Mouse (Mus musculus): Measurements from ENCODE around the gene Mks1. TPM values are rescaled to one million over a fixed set of nuclear protein-coding genes. Genes with fewer than 3 reads are reported as not detected.

The Mks1 gene
- polyA plus RNA-seq, 1 experiment from 2014 or later = 12.5 TPM

- WGBS = 88% methylated on average over 6 of the region's 6 CpGs
- H3K4me1 ChIP-seq (ENCODE audit: control insufficient read depth, insufficient read depth, low read length) = no peaks in the 10 kb centered on the region
- H3K9me3 ChIP-seq (replicated peaks; ENCODE audit: control insufficient read depth, low read length) = no peaks in the 10 kb centered on the region
- H3K27me3 ChIP-seq (ENCODE audit: control insufficient read depth, insufficient read depth, low read length) = no peaks in the 10 kb centered on the region; the same call in 1 of the 2 replicates
- no peak within 1 kb of the TSS for H3K27ac ChIP-seq (ENCODE audit: low read length)
- no peak for ATAC-seq (ENCODE audit: insufficient read depth, low FRiP score)
- no peak within 1 kb of the TSS for H3K4me2 ChIP-seq (ENCODE audit: low read depth, low read length)
- H3K9ac ChIP-seq (ENCODE audit: low read length) = no peak within 1 kb of the TSS
- H3K4me3 ChIP-seq (replicated peaks; ENCODE audit: low read length) = no peak within 1 kb of the TSS
- no peaks in the 10 kb centered on the region for H3K36me3 ChIP-seq (ENCODE audit: control insufficient read depth, insufficient read depth, low read length)
Observed at GRCm38 (mm10) chr11:87892168-87892567, 39.2 kb downstream of the Mks1 start, which contains the start of gene Olfr462. Olfr462 (minus strand) TSS chr11:87892268.

- Histone ChIP-seq H3K36me3 (ENCODE audit: control insufficient read depth, insufficient read depth, low read length) (no peaks in the 10 kb centered on the region), H3K9ac (ENCODE audit: low read length) (no peak within 1 kb of the TSS), H3K4me3 (replicated peaks; ENCODE audit: low read length) (no peak within 1 kb of the TSS), H3K27me3 (ENCODE audit: control insufficient read depth, insufficient read depth, low read length) (no peaks in the 10 kb centered on the region), H3K4me2 (ENCODE audit: low read depth, low read length) (no peak within 1 kb of the TSS), H3K27ac (ENCODE audit: low read length) (no peak within 1 kb of the TSS), H3K9me3 (replicated peaks; ENCODE audit: control insufficient read depth, low read length) (no peaks in the 10 kb centered on the region), H3K4me1 (ENCODE audit: control insufficient read depth, insufficient read depth, low read length) (no peaks in the 10 kb centered on the region)
- ATAC-seq (ENCODE audit: insufficient read depth, low FRiP score) = no peak
Observed at GRCm38 (mm10) chr11:87897287-87897686, 44.3 kb downstream of the Mks1 start, which contains the start of gene Olfr463. Olfr463 (minus strand) TSS chr11:87897387.

- no peak for ATAC-seq (ENCODE audit: insufficient read depth, low FRiP score)
- H3K4me2 ChIP-seq (ENCODE audit: low read depth, low read length) = no peak overlapping the region
- H3K9ac ChIP-seq (ENCODE audit: low read length) = no peak overlapping the region
- H3K27me3 ChIP-seq (ENCODE audit: control insufficient read depth, insufficient read depth, low read length) = no peaks in the 10 kb centered on the region
- WGBS = 71% methylated on average over 3 of the region's 3 CpGs
- H3K27ac ChIP-seq (ENCODE audit: low read length) = no peak overlapping the region
- H3K4me1 ChIP-seq (ENCODE audit: control insufficient read depth, insufficient read depth, low read length) = no peaks in the 10 kb centered on the region
- no peak overlapping the region for H3K4me3 ChIP-seq (replicated peaks; ENCODE audit: low read length)
- H3K9me3 ChIP-seq (replicated peaks; ENCODE audit: control insufficient read depth, low read length) = no peaks in the 10 kb centered on the region
- H3K36me3 ChIP-seq (ENCODE audit: control insufficient read depth, insufficient read depth, low read length) = no peaks in the 10 kb centered on the region
Observed at GRCm38 (mm10) chr11:87904331-87904730, 51.3 kb downstream of the Mks1 start.

Other genes with a start within 250 kb of the Mks1 start
- gene Hsf5, start 236.1 kb upstream of the Mks1 start, polyA plus RNA-seq (2015; fragmentation: Nextera tagmentation; extraction: Ambion mirVana) = 0.10 and 0.14 TPM in 2 replicates
- 14.7 and 16.9 TPM in 2 replicates for gene Rnf43, start 190.5 kb upstream of the Mks1 start, polyA plus RNA-seq (2015; fragmentation: Nextera tagmentation; extraction: Ambion mirVana)
- 116 and 119 TPM in 2 replicates for gene Supt4a, start 115.7 kb upstream of the Mks1 start, polyA plus RNA-seq (2015; fragmentation: Nextera tagmentation; extraction: Ambion mirVana)
- gene Tspoap1, start 92.7 kb upstream of the Mks1 start, polyA plus RNA-seq (2015; fragmentation: Nextera tagmentation; extraction: Ambion mirVana) = 1.5 and 1.7 TPM in 2 replicates
- 17.4 and 19.0 TPM in 2 replicates for gene Mpo, start 59.6 kb upstream of the Mks1 start, polyA plus RNA-seq (2015; fragmentation: Nextera tagmentation; extraction: Ambion mirVana)
- gene Lpo, start 24.9 kb upstream of the Mks1 start, polyA plus RNA-seq (2015; fragmentation: Nextera tagmentation; extraction: Ambion mirVana) = 0.25 and 0.41 TPM in 2 replicates
- gene Epx, start 22.3 kb downstream of the Mks1 start, polyA plus RNA-seq (2015; fragmentation: Nextera tagmentation; extraction: Ambion mirVana) = 0.15 and 0.35 TPM in 2 replicates
- gene Olfr462, start 39.1 kb downstream of the Mks1 start, polyA plus RNA-seq (2015; fragmentation: Nextera tagmentation; extraction: Ambion mirVana) = not detected in 2 replicates
- gene Olfr463, start 44.2 kb downstream of the Mks1 start, polyA plus RNA-seq (2015; fragmentation: Nextera tagmentation; extraction: Ambion mirVana) = not detected in 2 replicates
- not detected in 2 replicates for gene Olfr464, start 67.8 kb downstream of the Mks1 start, polyA plus RNA-seq (2015; fragmentation: Nextera tagmentation; extraction: Ambion mirVana)
- gene Dynll2, start 134.3 kb downstream of the Mks1 start, polyA plus RNA-seq (2015; fragmentation: Nextera tagmentation; extraction: Ambion mirVana) = 14.6 and 16.5 TPM in 2 replicates
- gene Srsf1, start 194.2 kb downstream of the Mks1 start, polyA plus RNA-seq (2015; fragmentation: Nextera tagmentation; extraction: Ambion mirVana) = 188 and 201 TPM in 2 replicates
- 28.5 and 30.5 TPM in 2 replicates for gene Vezf1, start 215.1 kb downstream of the Mks1 start, polyA plus RNA-seq (2015; fragmentation: Nextera tagmentation; extraction: Ambion mirVana)
- gene Cuedc1, start 244.8 kb downstream of the Mks1 start, polyA plus RNA-seq (2015; fragmentation: Nextera tagmentation; extraction: Ambion mirVana) = 11.3 and 11.5 TPM in 2 replicates